Mouse (Mus musculus) ES-Bruce4 (cell line): ENCODE results near the gene Slc16a13. TPM values are rescaled to one million over a fixed set of nuclear protein-coding genes. Genes with fewer than 3 reads are reported as not detected.

Experiments
- H3K27ac ChIP-seq: 2 replicates; pipeline ENCODE4 v1.5.1; 2012; ENCODE audit warnings: low read length, inconsistent platforms; ENCODE audit not compliant: insufficient read depth
- H3K27me3 ChIP-seq: 2 replicates; pipeline ENCODE4 v1.6.1; 2012; ENCODE audit warnings: mild to moderate bottlenecking, low read length, inconsistent platforms; ENCODE audit not compliant: control insufficient read depth, poor library complexity, insufficient read depth, severe bottlenecking
- H3K36me3 ChIP-seq: 2 replicates; pipeline ENCODE4 v1.6.1; 2012; ENCODE audit warnings: inconsistent platforms, mild to moderate bottlenecking, low read length, moderate library complexity; ENCODE audit not compliant: control insufficient read depth, poor library complexity, insufficient read depth, severe bottlenecking
- H3K4me1 ChIP-seq: one replicate; pipeline ENCODE4 v1.8.1; 2011; ENCODE audit warnings: low read length; ENCODE audit not compliant: control insufficient read depth, insufficient read depth
- H3K4me3 ChIP-seq: 2 replicates; pipeline ENCODE4 v1.5.1; 2011; ENCODE audit warnings: low read depth, mild to moderate bottlenecking, low read length
- H3K9ac ChIP-seq: 2 replicates; pipeline ENCODE4 v1.6.1; 2012; ENCODE audit warnings: low read depth, mild to moderate bottlenecking, inconsistent platforms; ENCODE audit not compliant: poor library complexity, severe bottlenecking
- H3K9me3 ChIP-seq: replicated peaks from 2 replicates; pipeline ENCODE4 v1.6.1; 2012; ENCODE audit warnings: mild to moderate bottlenecking, low read length, inconsistent platforms; ENCODE audit not compliant: control insufficient read depth, poor library complexity, insufficient read depth, severe bottlenecking
- CTCF ChIP-seq: IDR thresholded peaks from one replicate; pipeline ENCODE4 v1.8.1; 2011; ENCODE audit warnings: low read depth, low read length
- EP300 ChIP-seq: IDR thresholded peaks from 2 replicates; pipeline ENCODE4 v1.6.1; 2011; ENCODE audit warnings: low read depth, low read length; ENCODE audit not compliant: insufficient read depth
- POLR2A ChIP-seq: IDR thresholded peaks from one replicate; pipeline ENCODE4 v1.8.1; 2011; ENCODE audit warnings: low read length; ENCODE audit not compliant: insufficient read depth
- polyA plus RNA-seq: library from polyadenylated mRNA; stranded (reverse); fragments of >200 nt; gene quantifications from 2 replicates; pipeline ENCODE4 v1.2.4, GENCODE M21; 2011; ENCODE audit warnings: low read depth; ENCODE audit not compliant: missing spikeins, insufficient read depth, insufficient read length

The Slc16a13 gene
- 8.9 and 11.2 TPM in 2 replicates for polyA plus RNA-seq

- Histone ChIP-seq H3K36me3 (0 out of 2 replicates have a peak, but pooled peaks cover 3% of the 10 kb centered on the region), H3K27ac (peak within 1 kb of the TSS; percentile 65), H3K9ac (peak within 1 kb of the TSS; percentile 56), H3K4me3 (peak within 1 kb of the TSS; percentile 78), H3K9me3 (no peaks in the 10 kb centered on the region), H3K4me1 (peaks cover 4% of the 10 kb centered on the region), H3K27me3 (no peaks in the 10 kb centered on the region)
- TF ChIP-seq CTCF (no peak), POLR2A (no peak), EP300 (no peak)
Measured at GRCm38 (mm10) chr11:70220731-70221602, at the start of gene Slc16a13. Gene Slc16a13 (minus strand): TSS chr11:70221064.

DNA sequence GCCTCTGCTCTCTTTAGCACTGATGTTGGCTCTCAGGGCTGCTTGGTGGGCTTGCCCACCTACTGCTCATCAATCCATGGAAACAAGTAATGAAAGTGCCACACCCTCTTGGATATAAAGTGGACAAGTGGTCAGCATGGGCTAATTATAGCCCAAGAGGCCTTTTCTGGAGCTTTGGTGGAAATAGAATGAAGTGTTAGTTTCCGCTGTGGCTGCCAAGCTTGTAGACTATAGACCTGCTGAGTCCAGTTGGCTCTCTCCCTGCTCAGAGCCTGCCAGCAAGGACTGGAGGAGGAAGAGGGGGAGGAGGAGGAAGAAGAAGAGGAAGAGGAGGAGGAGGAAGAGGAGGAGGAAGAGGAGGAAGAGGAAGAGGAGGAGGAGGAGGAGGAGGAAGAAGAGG, 45.5 kb upstream of the Slc16a13 start:
- Histone ChIP-seq H3K4me1 (no peaks in the 10 kb centered on the region), H3K9me3 (no peaks in the 10 kb centered on the region), H3K27me3 (no peaks in the 10 kb centered on the region; the same call in 1 of the 2 replicates), H3K9ac (no peak overlapping the region), H3K4me3 (no peak overlapping the region), H3K36me3 (no peaks in the 10 kb centered on the region), H3K27ac (no peak overlapping the region)
- TF ChIP-seq POLR2A: no peak
- TF ChIP-seq CTCF: no peak
- no peak for TF ChIP-seq EP300

DNA sequence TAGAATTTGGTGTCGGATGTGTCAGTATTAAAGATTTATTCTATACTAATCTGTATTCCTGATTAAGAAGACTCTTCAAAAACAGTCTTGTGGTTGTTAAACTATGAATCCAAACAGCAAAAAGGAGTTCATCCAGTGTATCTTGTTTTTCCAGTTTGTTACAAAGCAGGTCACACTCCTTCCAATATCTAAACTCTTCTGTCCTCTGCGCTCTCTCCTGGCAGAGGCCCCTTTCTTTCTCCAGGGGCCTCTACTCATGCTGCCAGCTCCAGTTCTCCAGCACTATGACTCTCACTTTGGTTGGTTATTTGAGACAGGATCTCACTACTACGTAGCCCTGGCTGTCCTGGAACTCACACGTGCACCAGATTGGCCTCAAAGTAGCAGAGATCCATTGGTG, 45.0 kb upstream of the Slc16a13 start:
- H3K9ac ChIP-seq: no peak overlapping the region
- no peaks in the 10 kb centered on the region for H3K4me1 ChIP-seq
- H3K4me3 ChIP-seq: no peak overlapping the region
- H3K27ac ChIP-seq: no peak overlapping the region
- TF ChIP-seq EP300 (no peak), POLR2A (no peak), CTCF (no peak)
- no peaks in the 10 kb centered on the region for H3K36me3 ChIP-seq
- no peaks in the 10 kb centered on the region; the same call in 1 of the 2 replicates for H3K27me3 ChIP-seq
- H3K9me3 ChIP-seq: no peaks in the 10 kb centered on the region

- Histone ChIP-seq H3K4me3 (no peak overlapping the region), H3K36me3 (no peaks in the 10 kb centered on the region), H3K27me3 (no peaks in the 10 kb centered on the region; the same call in 1 of the 2 replicates), H3K4me1 (no peaks in the 10 kb centered on the region), H3K9ac (no peak overlapping the region), H3K9me3 (no peaks in the 10 kb centered on the region), H3K27ac (no peak overlapping the region)
- TF ChIP-seq CTCF (no peak), POLR2A (no peak), EP300 (no peak)
Measured at GRCm38 (mm10) chr11:70265252-70265651, 44.4 kb upstream of the Slc16a13 start.

DNA sequence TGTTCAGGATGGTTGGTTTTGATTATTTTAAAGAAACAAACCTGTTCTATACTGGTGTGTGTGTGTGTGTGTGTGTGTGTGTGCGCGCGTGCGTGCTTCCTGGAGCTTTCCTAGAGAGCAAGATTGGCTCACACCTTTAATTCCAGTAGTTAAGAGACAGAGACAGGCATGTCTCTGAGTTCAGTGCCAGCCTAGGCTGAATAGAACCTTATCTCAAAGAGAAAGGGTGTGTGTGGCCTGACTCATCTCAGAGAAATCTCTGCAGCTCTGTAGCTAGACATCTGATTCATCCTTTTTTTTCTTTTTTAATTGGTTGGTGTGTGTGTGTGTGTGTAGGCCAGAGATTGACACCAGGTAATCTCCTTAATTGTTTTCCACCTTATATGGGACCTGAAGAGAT, 38.2 kb upstream of the Slc16a13 start:
- Histone ChIP-seq H3K4me3 (no peak overlapping the region), H3K9ac (no peak overlapping the region), H3K27ac (no peak overlapping the region), H3K9me3 (no peaks in the 10 kb centered on the region), H3K27me3 (no peaks in the 10 kb centered on the region; the same call in 1 of the 2 replicates), H3K4me1 (no peaks in the 10 kb centered on the region), H3K36me3 (no peaks in the 10 kb centered on the region)
- no peak for TF ChIP-seq EP300
- TF ChIP-seq CTCF: no peak
- no peak for TF ChIP-seq POLR2A

DNA sequence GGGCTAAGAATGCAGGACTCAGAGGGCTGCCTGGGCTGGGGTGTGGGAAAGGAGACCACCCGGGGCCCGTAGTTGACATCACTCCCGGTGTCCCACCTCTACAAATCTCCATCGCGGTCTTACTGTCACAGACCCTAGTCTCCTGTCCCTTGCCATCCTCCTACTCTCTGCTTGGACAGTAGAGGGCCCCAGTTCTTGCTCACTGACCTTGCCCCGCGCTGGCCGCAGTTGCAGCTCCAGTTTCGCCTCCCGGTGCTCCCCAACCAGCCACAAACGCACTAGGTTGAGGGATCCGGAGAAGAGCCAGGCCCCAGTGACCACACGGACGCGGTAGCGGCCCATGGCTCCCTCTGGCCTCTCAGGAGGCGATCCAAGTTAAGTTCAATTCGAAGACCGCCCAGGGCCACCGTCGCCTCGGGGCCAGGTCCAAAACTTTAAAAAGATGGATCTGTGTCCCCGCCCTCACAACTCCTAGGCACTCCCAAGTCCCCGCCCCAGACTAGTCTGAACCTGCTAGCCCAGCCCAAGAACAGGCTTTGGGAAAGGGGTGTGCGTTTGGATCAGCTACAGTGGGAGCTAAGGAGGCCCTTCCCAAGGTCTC, 34.2 kb upstream of the Slc16a13 start, which contains the start of gene Alox12:
Gene Alox12, minus strand, starts transcription at position 423 of the 601 bp plus-strand sequence.
- Histone ChIP-seq H3K27me3 (peaks cover 5% of the 10 kb centered on the region), H3K36me3 (no peaks in the 10 kb centered on the region), H3K9ac (0 out of 2 replicates have a peak within 1 kb of the TSS, but pooled peaks have one; percentile 17), H3K4me3 (peak within 1 kb of the TSS; percentile 35), H3K27ac (no peak within 1 kb of the TSS), H3K9me3 (no peaks in the 10 kb centered on the region), H3K4me1 (no peaks in the 10 kb centered on the region)
- TF ChIP-seq CTCF: peak; percentile 20
- TF ChIP-seq EP300: 0 out of 2 replicates have a peak, but pooled peaks have one; percentile 19
- no peak for TF ChIP-seq POLR2A
